Mouse (Mus musculus): Measurements from ENCODE around the gene Metap2.

Metap2 gene

GRCm38 (mm10) chr10:93897043-93897646 lies at the start of gene Metap2:
Metap2 (minus strand) TSS chr10:93897093.
- in situ Hi-C loops (cut with MboI; ENCODE audit: low pct_unique_long_range_greater_than_20kb in 1 of 2, low sequenced_read_pairs in 2 of 2, unreplicated experiment in 1 of 2) = no loop called here

GRCm38 (mm10) chr10:93945843-93946499 lies 49.1 kb upstream of the Metap2 start:
- in situ Hi-C loops (cut with MboI; ENCODE audit: low pct_unique_long_range_greater_than_20kb in 1 of 2, low sequenced_read_pairs in 2 of 2, unreplicated experiment in 1 of 2) = no loop called here

DNA sequence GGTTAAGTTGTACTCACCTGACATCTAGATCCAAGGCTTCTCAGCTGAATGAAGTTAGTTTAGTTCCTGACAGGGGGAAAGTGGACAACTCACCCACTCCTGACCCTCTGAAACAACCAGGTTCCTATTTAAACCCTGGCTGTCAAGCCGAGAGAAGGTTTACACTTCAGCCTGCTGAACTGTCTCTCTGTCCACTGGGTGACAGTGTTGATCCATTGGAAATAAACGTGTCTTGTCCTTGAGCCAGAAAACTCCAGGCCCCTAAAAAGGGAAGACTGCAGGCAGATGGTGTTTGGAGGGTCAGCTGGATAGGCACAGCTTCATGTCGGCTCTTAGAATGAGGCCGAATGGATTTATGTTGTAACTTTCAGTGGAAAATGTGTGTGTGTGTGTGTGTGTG lies 48.5 kb upstream of the Metap2 start:
- in situ Hi-C loops (cut with MboI; ENCODE audit: low pct_unique_long_range_greater_than_20kb in 1 of 2, low sequenced_read_pairs in 2 of 2, unreplicated experiment in 1 of 2) = no loop called here

DNA sequence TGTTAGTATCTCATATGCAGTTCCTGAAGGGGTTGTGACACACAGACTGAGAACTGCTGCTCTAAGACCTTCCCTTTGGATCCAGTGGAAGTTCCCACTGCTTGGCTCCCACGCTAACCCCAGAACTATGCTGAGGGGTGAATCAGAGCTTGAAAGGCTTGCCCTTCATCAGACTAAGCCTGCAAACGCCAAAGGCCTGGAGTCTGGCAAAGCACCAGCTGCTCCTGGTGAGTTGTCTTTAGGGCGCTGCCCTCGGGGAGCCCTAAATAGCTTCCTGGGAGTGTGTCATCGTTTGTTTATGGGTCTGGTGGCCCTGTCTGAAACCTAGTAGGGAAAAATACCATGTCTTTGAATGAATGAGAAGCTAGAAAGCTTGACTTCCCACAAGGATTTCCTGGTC lies 47.3 kb upstream of the Metap2 start:
- in situ Hi-C loops (cut with MboI; ENCODE audit: low pct_unique_long_range_greater_than_20kb in 1 of 2, low sequenced_read_pairs in 2 of 2, unreplicated experiment in 1 of 2) = no loop called here

DNA sequence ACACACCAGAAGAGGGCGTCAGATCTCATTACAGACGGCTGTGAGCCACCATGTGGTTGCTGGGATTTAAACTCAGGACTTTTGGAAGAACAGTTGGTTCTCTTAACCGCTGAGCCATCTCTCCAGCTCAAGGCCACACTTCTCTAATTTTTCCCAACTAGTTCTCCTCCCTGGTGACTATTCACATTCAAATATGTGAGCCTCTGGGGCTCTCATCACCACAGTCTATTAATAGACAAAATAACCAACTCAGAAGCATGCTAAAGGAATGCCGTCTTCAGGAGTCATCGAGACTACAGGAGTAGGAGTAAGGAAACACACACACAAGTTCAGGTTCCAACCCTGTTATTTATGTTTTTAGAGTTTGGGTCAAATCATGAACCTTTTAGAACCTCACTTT lies 43.4 kb upstream of the Metap2 start:
- in situ Hi-C loops (cut with MboI; ENCODE audit: low pct_unique_long_range_greater_than_20kb in 1 of 2, low sequenced_read_pairs in 2 of 2, unreplicated experiment in 1 of 2) = no loop called here

- in situ Hi-C loops (cut with MboI; ENCODE audit: low pct_unique_long_range_greater_than_20kb in 1 of 2, low sequenced_read_pairs in 2 of 2, unreplicated experiment in 1 of 2) = no loop called here
Measured at GRCm38 (mm10) chr10:93939676-93940075, 42.8 kb upstream of the Metap2 start.

DNA sequence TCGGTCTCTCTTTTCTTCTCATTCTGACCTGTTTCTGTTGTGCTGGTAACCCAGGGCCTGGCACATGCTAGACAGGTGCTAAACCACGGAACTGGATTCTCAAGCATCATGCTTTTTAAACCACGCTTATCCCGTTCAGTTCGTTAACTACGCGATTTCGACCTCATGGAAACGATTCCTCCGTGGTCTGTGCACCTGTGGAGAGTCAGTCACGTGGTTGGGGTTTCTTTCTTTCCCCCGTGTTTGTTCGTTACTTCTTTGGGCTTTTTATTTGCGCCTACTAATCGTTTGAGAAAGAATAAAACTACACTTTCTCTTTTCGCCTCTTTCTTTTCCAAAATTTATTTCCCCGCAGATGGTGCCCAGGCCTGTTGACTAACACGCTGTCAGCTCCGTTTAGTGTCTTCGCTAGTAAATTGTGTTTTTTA lies 42.0 kb upstream of the Metap2 start:
- in situ Hi-C loops (cut with MboI; ENCODE audit: low pct_unique_long_range_greater_than_20kb in 1 of 2, low sequenced_read_pairs in 2 of 2, unreplicated experiment in 1 of 2) = no loop called here

DNA sequence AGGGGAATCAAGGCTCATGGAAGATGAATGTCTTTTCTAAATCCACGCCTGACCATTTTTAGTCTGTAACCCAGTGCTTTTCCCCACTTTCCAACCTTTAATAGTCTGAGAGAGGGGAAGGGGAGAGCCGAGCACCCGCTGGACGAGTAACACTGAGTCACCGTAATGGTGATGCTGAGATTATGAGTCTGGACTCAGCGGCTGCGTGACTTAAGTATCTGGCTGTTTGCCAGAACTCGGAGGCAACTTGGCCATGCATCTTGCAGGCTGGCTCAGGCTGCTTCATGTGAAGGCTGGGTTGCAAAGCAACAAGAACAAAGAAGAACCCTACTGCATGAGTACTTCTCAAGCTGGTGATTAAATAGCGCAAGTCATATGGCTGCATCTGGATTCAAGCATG lies 37.1 kb upstream of the Metap2 start:
- in situ Hi-C loops (cut with MboI; ENCODE audit: low pct_unique_long_range_greater_than_20kb in 1 of 2, low sequenced_read_pairs in 2 of 2, unreplicated experiment in 1 of 2) = no loop called here

DNA sequence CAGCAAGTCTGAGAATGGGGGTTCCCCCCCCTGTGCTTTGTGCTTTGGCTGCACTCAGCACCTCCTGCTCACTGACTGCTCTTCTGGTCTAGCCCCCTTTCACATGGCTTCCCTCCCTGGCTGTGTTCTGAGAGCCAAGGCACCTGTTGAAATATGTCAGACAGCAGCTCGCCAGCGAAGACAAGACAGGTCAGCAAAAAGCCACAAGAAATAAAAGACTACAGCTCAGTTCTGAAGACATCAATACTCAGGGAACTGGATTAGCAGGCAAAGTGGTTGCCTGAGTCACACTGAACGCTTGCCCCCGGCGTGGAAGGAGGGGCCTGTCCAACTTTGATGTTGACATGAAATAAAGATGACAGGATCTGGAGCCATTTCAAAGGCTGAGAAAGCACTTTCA lies 36.0 kb upstream of the Metap2 start:
- in situ Hi-C loops (cut with MboI; ENCODE audit: low pct_unique_long_range_greater_than_20kb in 1 of 2, low sequenced_read_pairs in 2 of 2, unreplicated experiment in 1 of 2) = no loop called here

DNA sequence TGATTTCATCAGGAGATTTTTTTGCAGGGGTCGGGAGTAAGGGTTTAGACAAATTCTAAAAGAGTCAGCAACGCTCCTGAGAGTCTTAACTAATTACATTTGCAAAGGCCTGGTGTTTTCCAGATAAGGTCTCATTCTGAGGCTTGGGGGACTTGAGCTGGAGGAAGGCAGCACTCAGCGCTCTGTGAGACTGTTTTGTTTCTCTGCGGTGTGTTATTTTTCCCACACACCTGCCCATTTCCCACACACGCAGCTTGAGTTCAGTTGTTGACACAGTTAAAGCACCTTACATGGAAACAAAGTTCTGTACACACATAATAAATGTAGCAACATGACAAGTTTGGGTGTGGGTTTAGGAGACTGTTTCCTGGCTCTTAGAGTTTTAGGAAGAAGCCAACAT lies 35.1 kb upstream of the Metap2 start:
- in situ Hi-C loops (cut with MboI; ENCODE audit: low pct_unique_long_range_greater_than_20kb in 1 of 2, low sequenced_read_pairs in 2 of 2, unreplicated experiment in 1 of 2) = no loop called here

- in situ Hi-C loops (cut with MboI; ENCODE audit: low pct_unique_long_range_greater_than_20kb in 1 of 2, low sequenced_read_pairs in 2 of 2, unreplicated experiment in 1 of 2) = no loop called here
Measured at GRCm38 (mm10) chr10:93931431-93931830, 34.5 kb upstream of the Metap2 start.

GRCm38 (mm10) chr10:93930236-93930824 lies 33.4 kb upstream of the Metap2 start:
- in situ Hi-C loops (cut with MboI; ENCODE audit: low pct_unique_long_range_greater_than_20kb in 1 of 2, low sequenced_read_pairs in 2 of 2, unreplicated experiment in 1 of 2) = no loop called here

GRCm38 (mm10) chr10:93924666-93925065 lies 27.8 kb upstream of the Metap2 start:
- in situ Hi-C loops (cut with MboI; ENCODE audit: low pct_unique_long_range_greater_than_20kb in 1 of 2, low sequenced_read_pairs in 2 of 2, unreplicated experiment in 1 of 2) = no loop called here

GRCm38 (mm10) chr10:93921160-93921559 lies 24.3 kb upstream of the Metap2 start:
- in situ Hi-C loops (cut with MboI; ENCODE audit: low pct_unique_long_range_greater_than_20kb in 1 of 2, low sequenced_read_pairs in 2 of 2, unreplicated experiment in 1 of 2) = no loop called here

GRCm38 (mm10) chr10:93919227-93919626 lies 22.3 kb upstream of the Metap2 start:
- in situ Hi-C loops (cut with MboI; ENCODE audit: low pct_unique_long_range_greater_than_20kb in 1 of 2, low sequenced_read_pairs in 2 of 2, unreplicated experiment in 1 of 2) = no loop called here

GRCm38 (mm10) chr10:93918701-93919100 lies 21.8 kb upstream of the Metap2 start:
- in situ Hi-C loops (cut with MboI; ENCODE audit: low pct_unique_long_range_greater_than_20kb in 1 of 2, low sequenced_read_pairs in 2 of 2, unreplicated experiment in 1 of 2) = no loop called here

DNA sequence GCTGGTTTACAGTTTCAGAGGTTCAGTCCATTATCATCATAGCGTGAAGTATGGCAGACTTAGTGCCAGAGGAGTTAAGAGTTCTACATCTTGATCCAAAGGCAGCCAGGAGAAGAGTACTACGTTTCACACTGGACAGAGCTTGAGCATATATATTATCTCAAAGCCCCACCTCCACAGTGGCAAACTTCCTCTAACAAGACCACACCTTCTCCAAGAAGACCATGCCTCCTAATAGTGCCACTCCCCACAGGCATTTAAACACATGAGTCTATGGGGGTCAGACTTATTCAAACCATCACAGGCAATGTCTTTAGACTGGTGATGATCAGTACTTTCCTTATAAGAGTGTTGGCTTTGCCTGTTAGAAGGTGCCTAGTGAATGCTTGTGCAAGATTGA lies 21.2 kb upstream of the Metap2 start:
- in situ Hi-C loops (cut with MboI; ENCODE audit: low pct_unique_long_range_greater_than_20kb in 1 of 2, low sequenced_read_pairs in 2 of 2, unreplicated experiment in 1 of 2) = no loop called here

DNA sequence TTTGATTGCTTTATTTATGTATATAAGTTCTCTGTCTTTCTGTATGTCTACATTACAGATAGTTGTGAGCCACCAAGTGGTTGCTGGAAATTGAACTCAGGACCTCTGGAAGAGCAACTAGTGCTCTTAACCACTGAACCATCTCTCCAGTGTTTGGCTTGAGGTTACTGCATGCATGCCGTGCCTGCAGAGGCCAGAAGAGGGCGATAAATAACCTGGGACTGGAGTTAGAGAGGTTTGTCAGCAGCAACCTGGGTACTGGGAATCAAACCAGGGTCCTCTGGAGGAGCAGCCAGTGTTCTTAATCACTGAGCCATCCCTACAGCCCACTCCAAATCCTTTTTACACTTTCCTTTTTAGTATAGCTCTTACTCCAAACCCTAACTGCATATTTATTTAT lies 19.9 kb upstream of the Metap2 start:
- in situ Hi-C loops (cut with MboI; ENCODE audit: low pct_unique_long_range_greater_than_20kb in 1 of 2, low sequenced_read_pairs in 2 of 2, unreplicated experiment in 1 of 2) = no loop called here

- in situ Hi-C loops (cut with MboI; ENCODE audit: low pct_unique_long_range_greater_than_20kb in 1 of 2, low sequenced_read_pairs in 2 of 2, unreplicated experiment in 1 of 2) = no loop called here
Measured at GRCm38 (mm10) chr10:93915531-93916275, 18.8 kb upstream of the Metap2 start.
